Mouse (Mus musculus) testis, adult 2 months (tissue): ENCODE results near the gene Mapkapk3.

Experiments
- CTCF ChIP-seq: fragments of 200-500 bp; IDR thresholded peaks from 2 replicates; pipeline ENCODE4 v1.5.1; 2012; ENCODE audit warnings: low read depth, mild to moderate bottlenecking, inconsistent platforms, low read length, moderate library complexity; ENCODE audit not compliant: control insufficient read depth, insufficient read depth, insufficient replicate concordance
- POLR2A ChIP-seq: fragments of 200-500 bp; IDR thresholded peaks from 2 replicates; pipeline ENCODE4 v1.6.1; 2012; ENCODE audit warnings: low read depth, mild to moderate bottlenecking, inconsistent platforms, low read length, moderate library complexity; ENCODE audit not compliant: control insufficient read depth

GRCm38 (mm10) chr9:107246170-107246569 is 43.5 kb downstream of the Mapkapk3 start:
- TF ChIP-seq POLR2A = no peak
- peak; percentile 23; the same call in 1 of the 2 replicates for TF ChIP-seq CTCF
